Mouse (Mus musculus): ENCODE data around the gene 2310034G01Rik. TPM values are rescaled to one million over a fixed set of nuclear protein-coding genes. Genes with fewer than 3 reads are reported as not detected.
A peak's percentile ranks its signal among the peaks of the same experiment; 100 is the strongest.

The 2310034G01Rik gene
- 1.7 and 2.0 TPM in 2 replicates for polyA plus RNA-seq (2014; fragmentation: Nextera tagmentation; extraction: Ambion mirVana)

DNA sequence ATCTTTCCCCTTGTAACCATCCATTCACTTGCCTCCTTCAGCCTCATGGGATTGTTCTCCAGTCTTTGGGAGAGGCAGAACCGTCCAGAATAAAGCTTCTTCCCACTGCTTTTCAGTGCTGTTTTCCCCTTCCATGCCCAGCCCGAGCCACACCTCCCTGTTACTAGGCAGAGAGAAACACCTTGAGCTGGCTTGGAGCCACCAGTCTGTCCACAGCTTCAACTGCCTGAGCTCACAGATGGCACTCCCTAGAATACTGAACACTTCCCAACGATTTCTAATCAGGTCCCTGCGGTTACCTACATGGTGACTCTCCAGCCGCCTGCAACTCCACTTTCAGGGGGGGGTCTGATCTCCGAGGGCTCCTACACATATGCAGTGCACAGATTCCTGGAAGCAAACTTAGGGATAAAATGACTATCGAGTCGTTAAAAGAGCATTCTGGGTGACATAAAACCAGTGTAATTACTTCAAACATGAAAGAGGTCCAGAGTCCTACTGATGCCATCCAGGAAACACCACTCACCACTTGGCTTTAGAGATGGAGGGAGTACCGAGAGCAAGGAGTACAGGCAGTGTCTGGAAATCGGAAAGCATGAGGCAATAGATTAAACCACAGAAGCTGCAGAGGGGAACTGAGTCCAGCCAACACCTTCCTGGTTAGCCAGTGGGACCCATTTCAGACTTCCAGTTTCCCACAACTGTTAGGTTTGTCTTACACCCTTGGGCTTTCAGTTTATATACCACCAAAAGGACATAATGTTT, at the start of gene 2310034G01Rik:
Gene 2310034G01Rik (minus strand): TSS at position 135 of the 765 bp plus-strand sequence.
- Histone ChIP-seq H3K27ac (ENCODE audit: low read depth) (peak within 1 kb of the TSS; percentile 61; the same call in 1 of the 2 replicates), H3K4me1 (replicated peaks; ENCODE audit: control insufficient read depth, insufficient read depth, low read length) (no peaks in the 10 kb centered on the region), H3K36me3 (ENCODE audit: control insufficient read depth, insufficient read depth, low read length) (no peaks in the 10 kb centered on the region), H3K9me3 (ENCODE audit: control insufficient read depth, low read length) (no peaks in the 10 kb centered on the region), H3K27me3 (replicated peaks; ENCODE audit: control insufficient read depth, insufficient read depth, low read length) (no peaks in the 10 kb centered on the region), H3K4me3 (ENCODE audit: low read depth, low read length) (peak within 1 kb of the TSS; percentile 64), H3K4me2 (ENCODE audit: low read length) (peak within 1 kb of the TSS; percentile 90), H3K9ac (ENCODE audit: low read length) (peak within 1 kb of the TSS; percentile 73)
- whole genome bisulfite sequencing, result 59% methylated on average over 10 of the region's 10 CpGs
- DNase-seq (ENCODE audit: low spot score) (no peak), ATAC-seq (replicated peaks; ENCODE audit: low FRiP score, low TSS enrichment, low read depth) (no peak)

- ATAC-seq (replicated peaks; ENCODE audit: low FRiP score, low TSS enrichment, low read depth) (no peak), DNase-seq (ENCODE audit: low spot score) (no peak)
- H3K4me2 ChIP-seq (ENCODE audit: low read length), result no peak overlapping the region
- no peak overlapping the region for H3K4me3 ChIP-seq (ENCODE audit: low read depth, low read length)
- no peaks in the 10 kb centered on the region for H3K27me3 ChIP-seq (replicated peaks; ENCODE audit: control insufficient read depth, insufficient read depth, low read length)
- peaks cover 34% of the 10 kb centered on the region for H3K36me3 ChIP-seq (ENCODE audit: control insufficient read depth, insufficient read depth, low read length)
- H3K4me1 ChIP-seq (replicated peaks; ENCODE audit: control insufficient read depth, insufficient read depth, low read length), result peaks cover 19% of the 10 kb centered on the region
- 78% methylated on average over 7 of the region's 7 CpGs for WGBS
- H3K27ac ChIP-seq (ENCODE audit: low read depth), result no peak overlapping the region
- H3K9me3 ChIP-seq (ENCODE audit: control insufficient read depth, low read length), result no peaks in the 10 kb centered on the region
- H3K9ac ChIP-seq (ENCODE audit: low read length), result no peak overlapping the region
Observed at GRCm38 (mm10) chr19:46399886-46400285, 49.8 kb upstream of the 2310034G01Rik start.

DNA sequence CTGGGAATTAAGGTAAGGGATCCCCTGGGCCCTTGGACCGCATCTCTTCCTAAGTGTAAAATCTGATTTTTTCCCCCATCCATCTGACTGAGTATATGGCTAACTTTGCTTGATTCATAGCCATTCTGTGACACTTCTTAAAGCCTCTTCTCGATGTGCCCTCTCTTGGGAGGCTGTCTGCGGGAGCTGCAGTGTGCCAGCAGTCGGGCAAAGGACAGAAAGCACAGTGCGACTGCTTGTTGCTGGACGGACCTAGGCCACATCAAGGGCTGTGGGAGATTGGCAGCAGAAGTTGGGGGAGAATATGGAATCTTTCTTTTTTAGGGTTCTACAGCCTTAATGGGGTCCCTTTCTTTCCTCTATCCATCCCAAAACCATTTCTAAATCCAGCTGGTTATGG, 49.3 kb upstream of the 2310034G01Rik start:
- H3K4me2 ChIP-seq (ENCODE audit: low read length), result no peak overlapping the region
- no peak for DNase-seq (ENCODE audit: low spot score)
- 87% methylated on average over 6 of the region's 6 CpGs for WGBS

GRCm38 (mm10) chr19:46398401-46398800, 48.3 kb upstream of the 2310034G01Rik start:
- 48% methylated on average over 3 of the region's 3 CpGs for WGBS
- no peak overlapping the region for H3K27ac ChIP-seq (ENCODE audit: low read depth)
- peaks cover 19% of the 10 kb centered on the region for H3K36me3 ChIP-seq (ENCODE audit: control insufficient read depth, insufficient read depth, low read length)
- no peaks in the 10 kb centered on the region for H3K9me3 ChIP-seq (ENCODE audit: control insufficient read depth, low read length)
- H3K4me2 ChIP-seq (ENCODE audit: low read length), result peak overlapping the region; percentile 63
- ATAC-seq (replicated peaks; ENCODE audit: low FRiP score, low TSS enrichment, low read depth), result no peak
- no peak for DNase-seq (ENCODE audit: low spot score)
- H3K4me1 ChIP-seq (replicated peaks; ENCODE audit: control insufficient read depth, insufficient read depth, low read length), result peaks cover 30% of the 10 kb centered on the region
- H3K9ac ChIP-seq (ENCODE audit: low read length), result peak overlapping the region; percentile 81
- peak overlapping the region; percentile 89; the same call in 1 of the 2 replicates for H3K4me3 ChIP-seq (ENCODE audit: low read depth, low read length)
- H3K27me3 ChIP-seq (replicated peaks; ENCODE audit: control insufficient read depth, insufficient read depth, low read length), result no peaks in the 10 kb centered on the region

More for the DNA sequence above, 49.3 kb upstream of the 2310034G01Rik start:
- Histone ChIP-seq H3K27me3 (replicated peaks; ENCODE audit: control insufficient read depth, insufficient read depth, low read length) (no peaks in the 10 kb centered on the region), H3K27ac (ENCODE audit: low read depth) (no peak overlapping the region), H3K9me3 (ENCODE audit: control insufficient read depth, low read length) (no peaks in the 10 kb centered on the region), H3K4me1 (replicated peaks; ENCODE audit: control insufficient read depth, insufficient read depth, low read length) (peaks cover 22% of the 10 kb centered on the region), H3K4me3 (ENCODE audit: low read depth, low read length) (no peak overlapping the region), H3K9ac (ENCODE audit: low read length) (no peak overlapping the region), H3K36me3 (ENCODE audit: control insufficient read depth, insufficient read depth, low read length) (peaks cover 29% of the 10 kb centered on the region)
- ATAC-seq (replicated peaks; ENCODE audit: low FRiP score, low TSS enrichment, low read depth), result no peak

GRCm38 (mm10) chr19:46397436-46398001, 47.4 kb upstream of the 2310034G01Rik start:
- H3K4me2 ChIP-seq (ENCODE audit: low read length), result peak overlapping the region; percentile 63
- DNase-seq (ENCODE audit: low spot score) (peak; percentile 68), ATAC-seq (replicated peaks; ENCODE audit: low FRiP score, low TSS enrichment, low read depth) (no peak)
- no peaks in the 10 kb centered on the region for H3K27me3 ChIP-seq (replicated peaks; ENCODE audit: control insufficient read depth, insufficient read depth, low read length)
- peaks cover 30% of the 10 kb centered on the region for H3K4me1 ChIP-seq (replicated peaks; ENCODE audit: control insufficient read depth, insufficient read depth, low read length)
- peak overlapping the region; percentile 83 for H3K27ac ChIP-seq (ENCODE audit: low read depth)
- peak overlapping the region; percentile 89 for H3K4me3 ChIP-seq (ENCODE audit: low read depth, low read length)
- WGBS, result 2% methylated on average over 17 of the region's 19 CpGs
- H3K9me3 ChIP-seq (ENCODE audit: control insufficient read depth, low read length), result no peaks in the 10 kb centered on the region
- peaks cover 11% of the 10 kb centered on the region for H3K36me3 ChIP-seq (ENCODE audit: control insufficient read depth, insufficient read depth, low read length)
- H3K9ac ChIP-seq (ENCODE audit: low read length), result peak overlapping the region; percentile 81

GRCm38 (mm10) chr19:46396686-46397435, 46.8 kb upstream of the 2310034G01Rik start, which contains the start of gene Sufu:
Sufu (plus strand) TSS chr19:46396896.
- peak within 1 kb of the TSS; percentile 90 for H3K4me3 ChIP-seq (ENCODE audit: low read depth, low read length)
- peaks cover 30% of the 10 kb centered on the region for H3K4me1 ChIP-seq (replicated peaks; ENCODE audit: control insufficient read depth, insufficient read depth, low read length)
- H3K27me3 ChIP-seq (replicated peaks; ENCODE audit: control insufficient read depth, insufficient read depth, low read length), result no peaks in the 10 kb centered on the region
- no peaks in the 10 kb centered on the region for H3K9me3 ChIP-seq (ENCODE audit: control insufficient read depth, low read length)
- H3K9ac ChIP-seq (ENCODE audit: low read length), result peak within 1 kb of the TSS; percentile 81
- H3K36me3 ChIP-seq (ENCODE audit: control insufficient read depth, insufficient read depth, low read length), result peaks cover 7% of the 10 kb centered on the region
- DNase-seq (ENCODE audit: low spot score), result peak; percentile 96
- ATAC-seq (replicated peaks; ENCODE audit: low FRiP score, low TSS enrichment, low read depth), result peak; percentile 89
- under 1% methylated on average over 56 of the region's 57 CpGs for WGBS
- H3K4me2 ChIP-seq (ENCODE audit: low read length), result peak within 1 kb of the TSS; percentile 88
- peak within 1 kb of the TSS; percentile 83 for H3K27ac ChIP-seq (ENCODE audit: low read depth)

- no peak for ATAC-seq (replicated peaks; ENCODE audit: low FRiP score, low TSS enrichment, low read depth)
- Histone ChIP-seq H3K36me3 (ENCODE audit: control insufficient read depth, insufficient read depth, low read length) (peaks cover 10% of the 10 kb centered on the region; the same call in 1 of the 2 replicates), H3K9ac (ENCODE audit: low read length) (peak overlapping the region; percentile 72; the same call in 1 of the 2 replicates), H3K4me2 (ENCODE audit: low read length) (peak overlapping the region; percentile 88), H3K27ac (ENCODE audit: low read depth) (no peak overlapping the region; the same call in 1 of the 2 replicates), H3K27me3 (replicated peaks; ENCODE audit: control insufficient read depth, insufficient read depth, low read length) (no peaks in the 10 kb centered on the region), H3K4me3 (ENCODE audit: low read depth, low read length) (peak overlapping the region; percentile 90), H3K9me3 (ENCODE audit: control insufficient read depth, low read length) (no peaks in the 10 kb centered on the region), H3K4me1 (replicated peaks; ENCODE audit: control insufficient read depth, insufficient read depth, low read length) (peaks cover 30% of the 10 kb centered on the region)
- 11% methylated on average over 8 of the region's 8 CpGs for WGBS
- no peak for DNase-seq (ENCODE audit: low spot score)
Observed at GRCm38 (mm10) chr19:46396109-46396508, 46.0 kb upstream of the 2310034G01Rik start.

All from intestine, embryonic 14.5 days (tissue).